Mouse (Mus musculus) right cerebral cortex, postnatal 25 days (tissue): Measurements from ENCODE around the gene Ank3.
A peak's percentile ranks its signal among the peaks of the same experiment; 100 is the strongest.
"Not testable (repeated sequence)": the region's sequence is repeated elsewhere in the genome, so short reads cannot be mapped to it uniquely, and the experiment has no call there.

Experiments used
- DNase-seq: peaks from one replicate; pipeline ENCODE4 v3.0.0; 2022

Gene Ank3

GRCm38 (mm10) chr10:69870348-69870747 is 471.8 kb downstream of the Ank3 start:
- peak; percentile 71 for DNase-seq

- no peak for DNase-seq
Measured at GRCm38 (mm10) chr10:69870947-69871346, 472.4 kb downstream of the Ank3 start.

DNA sequence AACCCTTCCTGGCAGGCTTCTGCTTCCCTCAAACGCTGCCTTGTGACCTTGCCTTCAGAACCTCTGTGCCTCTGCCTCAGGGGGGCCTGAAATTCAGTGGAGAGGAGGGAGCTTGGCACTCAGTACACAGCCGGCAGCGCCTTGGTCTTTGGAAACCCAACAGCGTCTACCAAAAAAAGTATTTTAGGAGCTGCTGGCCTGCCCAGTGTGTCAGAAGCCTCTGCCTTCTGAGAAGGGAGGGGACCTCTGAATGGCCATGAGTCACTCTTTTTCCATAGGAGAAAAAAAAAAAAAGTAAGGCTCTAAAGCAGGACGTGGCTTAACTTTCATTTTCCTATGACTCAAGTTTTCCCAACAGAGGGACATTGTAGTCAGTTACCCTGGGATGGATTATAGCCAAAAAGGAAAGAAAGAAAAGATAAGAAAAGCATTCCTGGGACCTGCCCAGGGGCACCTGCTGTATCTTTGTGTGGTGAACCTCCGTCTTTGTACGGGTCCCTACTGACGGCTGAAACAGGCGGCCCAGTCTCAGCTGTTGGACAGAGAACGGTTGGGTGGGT is 473.7 kb downstream of the Ank3 start:
- DNase-seq, result no peak

DNA sequence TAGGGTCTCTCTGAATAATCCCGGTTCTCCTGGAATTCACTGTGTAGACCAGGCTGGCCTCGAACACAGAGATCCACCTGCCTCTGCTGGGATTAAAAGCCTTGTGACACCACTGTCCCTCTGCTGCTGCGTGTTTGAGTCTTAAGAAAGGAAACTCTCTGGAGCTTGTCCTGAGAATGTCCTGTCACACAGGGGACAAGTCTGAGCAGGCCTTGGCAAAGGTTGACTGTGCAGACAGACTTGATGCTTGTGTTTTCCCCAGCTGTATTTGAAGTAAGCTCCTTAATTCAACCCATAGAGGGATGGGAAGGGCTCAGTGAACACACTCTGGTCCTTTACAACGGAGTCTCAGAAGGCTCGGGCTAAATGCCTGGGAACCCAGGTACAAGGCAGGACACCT is 474.3 kb downstream of the Ank3 start:
- DNase-seq, result no peak

DNA sequence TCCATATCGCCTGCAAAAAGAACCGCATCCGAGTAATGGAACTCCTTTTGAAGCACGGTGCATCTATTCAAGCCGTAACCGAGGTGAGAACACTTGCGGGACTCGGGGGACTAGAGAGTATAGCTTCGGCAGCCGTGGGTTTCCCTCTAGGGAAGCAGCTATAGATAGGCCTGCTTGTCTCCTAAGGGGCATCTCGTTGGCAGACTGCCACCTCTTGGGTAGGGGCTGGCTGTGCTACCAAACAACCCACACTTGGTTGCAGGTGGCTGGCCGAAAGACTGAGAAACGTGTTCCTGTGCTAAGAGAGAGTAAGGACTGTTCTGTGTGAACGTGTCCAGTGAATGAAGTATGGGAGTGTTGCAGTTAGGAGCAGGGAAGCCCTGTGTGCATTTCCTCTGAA is 476.2 kb downstream of the Ank3 start:
- no peak for DNase-seq

DNA sequence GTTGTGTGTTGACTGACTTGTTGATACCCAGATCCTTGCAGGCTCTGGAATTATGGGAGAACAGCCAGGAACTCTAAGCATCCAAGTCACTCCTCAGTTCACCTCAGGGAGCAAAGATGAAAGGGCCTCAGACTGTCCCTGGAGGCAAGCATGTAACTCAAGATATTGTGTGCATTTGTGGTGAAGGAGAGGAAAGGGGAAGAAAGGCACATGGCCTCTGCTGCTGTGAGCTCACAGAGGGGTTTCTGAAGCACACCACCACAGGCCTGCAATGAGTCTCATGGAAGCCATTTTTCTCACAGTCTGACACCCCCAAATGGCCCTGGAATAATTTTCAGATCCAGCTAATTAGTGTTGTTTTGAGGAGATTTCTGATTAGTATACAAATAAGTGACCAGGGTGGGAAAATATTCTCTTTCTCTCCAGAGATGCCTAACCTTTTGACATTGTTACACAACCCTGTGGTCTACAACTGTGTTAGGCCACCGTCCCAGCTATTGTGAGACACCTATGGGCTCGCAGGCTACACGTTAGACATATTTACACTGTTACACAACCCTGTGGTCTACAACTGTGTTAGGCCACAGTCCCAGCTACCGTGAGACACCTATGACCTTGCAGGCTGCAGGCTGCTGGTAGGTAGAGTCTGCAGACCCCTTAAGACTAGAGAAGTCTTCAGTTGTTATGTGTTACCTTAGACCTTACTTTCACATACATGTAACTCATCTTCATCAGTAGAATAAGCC is 485.5 kb downstream of the Ank3 start:
- no peak for DNase-seq

DNA sequence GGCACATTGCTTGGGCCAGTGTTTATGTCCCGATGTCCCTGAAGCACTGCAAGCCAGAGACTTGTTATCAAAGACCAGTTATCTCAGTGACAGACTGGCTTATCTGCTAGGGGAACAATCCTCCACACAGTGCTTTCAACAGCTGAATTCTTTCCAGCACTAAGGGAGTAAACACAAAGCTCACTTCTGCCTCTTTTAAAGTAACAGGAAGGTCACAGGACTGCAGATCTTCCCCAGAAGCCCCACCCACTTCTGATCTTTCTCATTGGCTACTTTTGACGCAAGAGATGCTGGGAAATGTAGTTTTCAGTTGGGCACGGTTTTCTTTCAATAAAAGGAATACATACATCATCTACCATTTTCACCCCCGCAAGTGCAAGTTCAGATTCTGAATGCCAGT is 489.8 kb downstream of the Ank3 start:
- DNase-seq, result no peak

- DNase-seq, result no peak
Measured at GRCm38 (mm10) chr10:69889779-69890178, 491.2 kb downstream of the Ank3 start.

- no peak for DNase-seq
Measured at GRCm38 (mm10) chr10:69890389-69890985, 491.9 kb downstream of the Ank3 start.

DNA sequence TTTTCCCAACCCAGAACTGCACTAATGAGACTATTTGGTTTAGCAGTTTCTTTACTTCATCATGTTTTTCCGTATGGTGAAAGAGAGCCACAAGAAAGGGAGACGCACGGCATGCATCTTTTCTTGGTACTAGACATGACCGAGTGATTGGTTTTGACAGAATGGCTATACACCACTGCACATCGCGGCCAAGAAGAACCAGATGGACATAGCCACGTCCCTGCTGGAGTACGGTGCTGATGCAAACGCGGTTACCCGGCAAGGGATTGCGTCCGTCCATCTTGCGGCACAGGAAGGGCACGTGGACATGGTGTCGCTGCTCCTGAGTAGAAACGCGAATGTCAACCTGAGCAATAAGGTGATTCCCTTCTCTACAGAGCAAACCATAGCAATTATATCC is 493.6 kb downstream of the Ank3 start:
- DNase-seq, result no peak

DNA sequence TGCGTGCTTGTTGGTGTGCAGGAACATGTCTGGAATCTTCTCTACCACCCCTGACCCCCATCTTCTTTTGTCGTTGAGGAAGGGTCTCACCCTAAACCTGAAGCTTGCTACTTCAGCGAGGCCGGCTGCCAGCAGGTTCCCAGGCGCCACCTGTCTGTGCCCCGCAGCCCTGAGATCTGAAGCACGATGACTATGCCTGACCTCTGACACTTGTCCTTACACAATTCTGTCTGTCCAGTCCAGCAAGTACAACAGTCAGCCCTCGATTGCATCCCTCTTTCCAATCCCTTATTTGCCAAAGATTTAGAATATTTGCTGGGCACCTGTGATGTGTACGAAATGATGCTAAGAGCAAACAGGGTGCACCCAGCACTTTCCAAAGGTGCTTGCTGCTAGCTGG is 497.0 kb downstream of the Ank3 start:
- no peak for DNase-seq

GRCm38 (mm10) chr10:69897927-69898326 is 499.4 kb downstream of the Ank3 start:
- DNase-seq, result peak; percentile 51

DNA sequence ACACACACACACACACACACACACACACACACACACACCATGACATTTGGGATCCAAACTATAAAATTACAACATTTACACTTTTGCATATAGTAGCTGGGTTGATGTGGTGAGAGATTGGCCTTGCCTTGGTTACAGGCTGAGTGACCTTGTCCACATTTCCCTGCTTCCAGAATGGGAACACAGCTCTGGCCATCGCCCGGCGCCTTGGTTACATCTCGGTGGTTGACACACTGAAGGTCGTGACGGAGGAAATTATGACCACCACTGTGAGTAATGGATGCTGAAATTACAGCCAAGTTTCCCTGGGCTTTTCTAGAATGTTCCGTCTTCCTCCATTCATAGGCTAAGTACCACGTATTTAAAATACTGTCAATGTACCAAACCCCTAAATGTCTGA is 500.2 kb downstream of the Ank3 start:
- DNase-seq, result no peak

GRCm38 (mm10) chr10:69899788-69900187 is 501.2 kb downstream of the Ank3 start:
- no peak for DNase-seq

DNA sequence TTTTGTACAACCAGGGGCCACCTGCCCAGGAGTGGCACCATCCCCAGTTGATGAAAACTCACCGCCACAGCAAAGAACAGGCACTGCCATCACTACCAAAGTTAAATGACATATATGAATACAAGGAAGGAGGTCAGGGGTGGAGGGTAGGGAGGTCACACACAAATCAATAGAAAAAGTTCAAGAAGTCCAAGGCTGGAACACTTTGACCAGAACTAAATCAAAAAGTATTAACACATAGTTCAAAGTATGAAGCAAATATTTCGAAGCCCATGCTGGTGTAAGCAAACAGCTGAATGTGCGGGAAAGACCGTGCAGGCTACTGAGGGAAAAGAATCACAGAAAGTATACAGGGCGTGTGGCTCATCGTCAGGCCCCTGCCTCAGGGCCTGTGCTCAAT is 503.5 kb downstream of the Ank3 start:
- no peak for DNase-seq

DNA sequence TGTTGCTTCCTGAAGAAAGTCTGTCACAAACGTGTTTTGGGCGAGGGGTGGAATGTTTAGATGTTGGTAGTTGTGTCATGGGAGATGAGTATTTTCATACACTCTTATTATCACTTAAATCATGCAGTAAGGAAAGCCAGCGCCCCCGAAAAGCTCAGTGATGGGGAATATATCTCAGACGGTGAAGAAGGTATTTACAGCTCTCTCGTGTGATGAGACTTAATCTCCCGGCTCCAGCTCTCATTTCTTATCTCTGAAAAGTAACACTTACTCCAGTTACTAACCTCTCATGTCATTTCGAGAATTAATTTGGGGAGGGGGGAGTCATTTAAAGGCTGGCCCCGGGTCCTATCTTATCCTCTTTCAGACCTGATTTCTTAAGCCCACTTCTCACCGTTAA is 505.7 kb downstream of the Ank3 start:
- no peak for DNase-seq

DNA sequence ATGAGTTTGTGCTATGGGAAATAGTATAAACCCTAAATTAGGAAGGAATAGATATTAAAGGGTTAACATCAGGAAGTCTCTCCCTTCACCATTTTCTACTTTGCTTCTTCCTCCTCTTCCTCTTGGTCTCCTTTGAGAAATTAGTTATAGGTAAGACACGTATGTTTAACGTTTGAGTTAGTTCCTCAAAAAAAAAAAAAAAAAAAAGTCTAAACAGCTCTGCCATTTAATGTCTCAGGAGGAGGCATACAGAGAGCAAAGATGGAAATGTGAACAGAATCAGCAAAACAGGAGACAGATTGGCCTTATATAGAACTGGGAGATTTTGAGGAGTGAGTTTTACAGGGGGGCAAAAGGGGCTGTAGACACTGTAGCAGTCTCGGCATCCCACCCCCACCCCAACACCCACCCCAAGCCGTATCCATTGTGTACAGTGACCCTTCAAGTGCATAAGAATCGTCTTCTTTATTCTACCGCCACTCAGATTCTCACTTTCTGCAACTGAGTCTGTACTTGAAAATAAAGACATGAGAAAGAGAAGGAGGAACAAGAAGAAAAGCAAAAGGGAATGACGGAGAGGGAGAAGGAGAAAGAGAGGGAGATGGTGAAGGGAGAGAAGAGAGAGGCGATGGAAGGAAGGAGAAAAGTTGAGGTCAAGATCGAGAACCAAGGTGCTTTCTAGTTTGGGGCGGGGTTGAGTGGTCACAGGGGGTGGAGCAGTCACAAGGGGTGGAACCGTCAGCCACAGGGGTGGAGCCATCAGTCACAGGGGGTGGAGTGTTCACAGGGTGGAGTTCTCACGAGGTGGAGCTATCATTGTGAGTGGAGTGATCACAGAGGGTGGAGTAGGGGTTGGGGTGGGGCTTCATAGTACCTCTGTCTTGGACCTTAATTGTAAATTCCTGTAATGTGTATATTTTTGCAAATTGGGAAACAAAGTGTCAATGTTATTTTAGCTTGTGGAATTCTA is 509.5 kb downstream of the Ank3 start:
- DNase-seq, result no peak

DNA sequence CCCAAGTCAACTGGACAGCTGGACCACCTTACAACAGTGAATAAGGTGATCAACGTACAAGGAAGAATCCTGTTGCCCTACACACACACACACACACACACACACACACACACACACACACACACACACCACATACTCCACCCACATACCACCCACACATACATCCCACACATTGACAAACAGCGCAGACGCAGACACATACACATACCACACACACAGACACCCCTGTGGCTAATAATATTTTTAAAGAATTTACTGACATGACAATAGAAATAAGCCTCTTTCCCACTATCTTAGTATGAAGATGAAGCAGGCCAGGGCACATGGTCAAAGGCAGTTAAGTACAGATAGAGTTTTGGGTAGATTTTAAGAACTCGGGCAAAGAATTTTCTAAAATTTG is 511.3 kb downstream of the Ank3 start:
- DNase-seq, result no peak

GRCm38 (mm10) chr10:69910304-69910703 is 511.7 kb downstream of the Ank3 start:
- DNase-seq, result not testable (repeated sequence)

DNA sequence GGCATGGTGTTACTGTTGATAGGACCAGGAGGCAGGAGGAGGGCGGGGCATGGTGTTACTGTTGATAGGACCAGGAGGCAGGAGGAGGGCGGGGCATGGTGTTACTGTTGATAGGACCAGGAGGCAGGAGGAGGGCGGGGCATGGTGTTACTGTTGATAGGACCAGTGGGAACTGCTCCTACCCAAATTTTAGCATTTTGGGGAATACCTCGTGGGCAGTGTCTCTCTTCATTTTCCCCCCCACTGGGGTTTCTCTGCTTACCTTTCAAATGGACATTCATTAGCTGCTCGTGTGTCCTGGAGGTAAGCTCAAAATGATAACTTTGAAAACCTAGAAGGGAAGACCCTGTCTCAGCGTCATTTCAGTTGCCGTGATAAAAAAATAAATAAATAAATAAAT is 512.2 kb downstream of the Ank3 start:
- DNase-seq, result not testable (repeated sequence)

DNA sequence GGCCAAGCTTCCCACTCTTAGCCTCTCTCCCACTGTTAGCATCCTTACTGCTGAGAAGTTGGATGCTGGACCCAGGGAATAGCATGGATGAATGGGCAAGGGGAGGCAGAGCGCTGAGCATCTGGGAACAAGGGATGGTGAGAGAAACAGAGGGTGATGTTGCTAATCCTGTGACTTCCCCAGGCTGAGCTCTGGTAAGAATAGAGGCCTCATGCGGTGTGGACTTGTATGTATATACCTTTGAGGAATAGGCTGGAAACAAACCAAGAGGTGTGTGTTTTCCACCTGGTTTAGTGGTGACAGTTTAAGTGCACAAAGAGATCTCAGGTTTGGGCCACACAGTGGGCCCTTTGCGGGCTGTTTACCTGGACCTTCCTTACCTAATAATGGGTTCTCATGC is 517.0 kb downstream of the Ank3 start:
- DNase-seq, result no peak

- no peak for DNase-seq
Measured at GRCm38 (mm10) chr10:69916205-69916604, 517.6 kb downstream of the Ank3 start.

DNA sequence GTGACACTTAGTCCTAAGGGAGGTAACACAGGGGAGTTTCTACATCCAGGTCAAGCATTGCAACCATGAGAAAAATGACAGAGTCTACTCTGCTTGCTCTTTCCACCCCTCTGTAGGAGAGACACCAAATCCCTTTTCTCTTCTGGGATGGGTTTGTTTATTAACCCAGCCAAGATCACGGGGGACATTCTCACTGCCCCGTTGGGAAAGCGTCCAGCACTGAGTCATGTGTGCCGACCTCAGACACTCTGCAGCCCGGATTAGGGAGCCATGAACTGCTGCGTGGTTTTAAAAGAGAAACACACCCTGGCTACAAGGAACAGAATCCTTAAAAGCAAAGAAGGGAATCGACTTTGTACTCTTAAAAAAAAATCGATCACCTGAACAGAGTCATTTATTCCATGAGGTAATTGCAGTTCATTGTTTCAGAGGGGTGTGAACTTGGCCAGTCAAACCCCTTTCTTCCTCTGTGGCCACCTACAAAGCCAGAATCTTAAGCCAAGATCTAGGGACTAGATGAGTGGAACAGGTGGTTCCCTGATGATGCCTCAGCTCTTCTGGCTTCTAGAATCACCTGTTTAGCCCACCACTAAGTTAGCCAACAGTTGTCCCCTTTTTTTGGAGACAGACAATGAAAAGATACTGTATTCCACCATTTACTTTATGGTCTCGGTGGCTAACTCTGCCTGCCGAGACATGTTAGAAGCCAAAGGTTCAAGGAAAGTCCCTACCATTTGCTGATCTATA is 518.3 kb downstream of the Ank3 start:
- DNase-seq, result no peak
